Mouse (Mus musculus) kidney, adult 11 months (tissue): ENCODE results near the gene Tia1.

Experiments
- DNase-seq: peaks from one replicate; pipeline ENCODE4 v3.0.0; 2022

The Tia1 gene

GRCm38 (mm10) chr6:86387313-86387712 is 16.7 kb upstream of the Tia1 start:
- peak; percentile 86 for DNase-seq

GRCm38 (mm10) chr6:86388461-86388860 is 15.6 kb upstream of the Tia1 start:
- no peak for DNase-seq

- no peak for DNase-seq
These were observed 12.7 kb upstream of the Tia1 start for GRCm38 (mm10) chr6:86391326-86391725.

- no peak for DNase-seq
These were observed 10.8 kb upstream of the Tia1 start for GRCm38 (mm10) chr6:86393187-86393586.

GRCm38 (mm10) chr6:86394078-86394720 is 9.8 kb upstream of the Tia1 start:
- no peak for DNase-seq

GRCm38 (mm10) chr6:86395021-86395420 is 9.0 kb upstream of the Tia1 start:
- no peak for DNase-seq

- DNase-seq, result no peak
These were observed 8.1 kb upstream of the Tia1 start for GRCm38 (mm10) chr6:86395969-86396368.

GRCm38 (mm10) chr6:86396581-86397256 is 7.3 kb upstream of the Tia1 start, which contains the start of gene Pcyox1:
Gene Pcyox1 (minus strand): TSS chr6:86397154.
- DNase-seq, result peak; percentile 85

GRCm38 (mm10) chr6:86397257-86397980 is 6.6 kb upstream of the Tia1 start:
- no peak for DNase-seq

- no peak for DNase-seq
These were observed 5.0 kb upstream of the Tia1 start for GRCm38 (mm10) chr6:86398986-86399385.

GRCm38 (mm10) chr6:86399995-86400394 is 4.0 kb upstream of the Tia1 start:
- DNase-seq, result no peak

GRCm38 (mm10) chr6:86400972-86401371 is 3.0 kb upstream of the Tia1 start:
- peak; percentile 87 for DNase-seq

GRCm38 (mm10) chr6:86402681-86403607 is 1.1 kb upstream of the Tia1 start:
- no peak for DNase-seq

- DNase-seq, result no peak
These were observed 305 bp upstream of the Tia1 start for GRCm38 (mm10) chr6:86403728-86404099.

GRCm38 (mm10) chr6:86404996-86405395 is 977 bp downstream of the Tia1 start:
- DNase-seq, result no peak

- DNase-seq, result no peak
These were observed 2.3 kb downstream of the Tia1 start for GRCm38 (mm10) chr6:86406306-86406705.

- DNase-seq, result no peak
These were observed 14.7 kb downstream of the Tia1 start for GRCm38 (mm10) chr6:86418711-86419110.

GRCm38 (mm10) chr6:86419239-86419638 is 15.2 kb downstream of the Tia1 start:
- DNase-seq, result no peak

GRCm38 (mm10) chr6:86420491-86420890 is 16.5 kb downstream of the Tia1 start:
- DNase-seq, result no peak

- DNase-seq, result no peak
These were observed 22.3 kb downstream of the Tia1 start, which contains the start of gene Gm44790 for GRCm38 (mm10) chr6:86426358-86426757. Gene Gm44790 (plus strand): TSS chr6:86426658.

GRCm38 (mm10) chr6:86431531-86431930 is 27.5 kb downstream of the Tia1 start:
- DNase-seq, result no peak

GRCm38 (mm10) chr6:86433696-86434095 is 29.7 kb downstream of the Tia1 start:
- DNase-seq, result no peak

- DNase-seq, result peak; percentile 55
These were observed 33.7 kb downstream of the Tia1 start for GRCm38 (mm10) chr6:86437711-86438110.
